Mouse (Mus musculus) midbrain, embryonic 14.5 days (tissue): ENCODE measurements around the gene Gm28044. TPM values are rescaled to one million over a fixed set of nuclear protein-coding genes. Genes with fewer than 3 reads are reported as not detected.
A peak's percentile ranks its signal among the peaks of the same experiment; 100 is the strongest.
"Not testable (repeated sequence)": the region's sequence is repeated elsewhere in the genome, so short reads cannot be mapped to it uniquely, and the experiment has no call there.

Experiments
- ATAC-seq: fragments of 200-750 bp; cut with Nextera tagmentation; 2 replicates; pipeline ENCODE4 v1.8.0; 2017; ENCODE audit warnings: moderate number of reproducible peaks, moderate library complexity; ENCODE audit not compliant: low FRiP score, low TSS enrichment
- DNase-seq: peaks from one replicate; pipeline ENCODE4 v3.0.0-alpha.2; 2015
- H3K27ac ChIP-seq: fragments of 300-500 bp; sonication (generic); replicated peaks from 2 replicates; pipeline ENCODE4 v1.5.1; 2014; ENCODE audit warnings: mild to moderate bottlenecking, low read depth, low read length, moderate library complexity
- H3K27me3 ChIP-seq: fragments of 300-500 bp; sonication (generic); 2 replicates; pipeline ENCODE4 v1.6.1; 2014; ENCODE audit warnings: low read length, control low read depth, mixed read lengths; ENCODE audit not compliant: control insufficient read depth, insufficient read depth
- H3K36me3 ChIP-seq: fragments of 300-500 bp; sonication (generic); 2 replicates; pipeline ENCODE4 v1.6.1; 2014; ENCODE audit warnings: low read length, control low read depth; ENCODE audit not compliant: control insufficient read depth, insufficient read depth
- H3K4me1 ChIP-seq: fragments of 300-500 bp; sonication (generic); 2 replicates; pipeline ENCODE4 v1.6.1; 2014; ENCODE audit warnings: mild to moderate bottlenecking, antibody characterized with exemption, low read length, control low read depth; ENCODE audit not compliant: control insufficient read depth, insufficient read depth
- H3K4me2 ChIP-seq: fragments of 300-500 bp; sonication (generic); 2 replicates; pipeline ENCODE4 v1.6.1; 2014; ENCODE audit warnings: mild to moderate bottlenecking, low read length, moderate library complexity
- H3K4me3 ChIP-seq: fragments of 300-500 bp; sonication (generic); replicated peaks from 2 replicates; pipeline ENCODE4 v1.5.1; 2014; ENCODE audit warnings: low read depth, low read length
- H3K9ac ChIP-seq: fragments of 300-500 bp; sonication (generic); replicated peaks from 2 replicates; pipeline ENCODE4 v1.6.1; 2014; ENCODE audit warnings: mild to moderate bottlenecking, low read length, moderate library complexity
- H3K9me3 ChIP-seq: fragments of 300-500 bp; sonication (generic); 2 replicates; pipeline ENCODE4 v1.6.1; 2016; ENCODE audit warnings: low read length, control low read depth, mixed read lengths; ENCODE audit not compliant: control insufficient read depth
- WGBS: fragments of 180-500 bp; shearing (Covaris S2); extraction: QIAGEN DNeasy Blood & Tissue Kit; methylation state at CpG from one replicate; pipeline ENCODE4 v1.1.7; 2014; 5-methylcytosine and 5-hydroxymethylcytosine counted together
- polyA plus RNA-seq: library from polyadenylated mRNA; unstranded; fragments of >200 nt; fragmentation: Nextera tagmentation; extraction: Ambion mirVana; gene quantifications from 2 replicates; pipeline ENCODE4 v1.2.1, GENCODE M21; 2014

Gm28044 gene
- polyA plus RNA-seq = not detected in 2 replicates

GRCm38 (mm10) chr13:67360131-67360744 lies at the start of gene Gm28044, which contains the start of gene Zfp953:
Gene Gm28044 (minus strand): TSS chr13:67360536.
Gene Zfp953 (minus strand): TSS chr13:67360605.
- H3K9ac ChIP-seq = peak within 1 kb of the TSS; percentile 57
- peak; percentile 94 for ATAC-seq
- no peaks in the 10 kb centered on the region for H3K27me3 ChIP-seq
- peak; percentile 96 for DNase-seq
- no peaks in the 10 kb centered on the region for H3K9me3 ChIP-seq
- peak within 1 kb of the TSS; percentile 66 for H3K4me3 ChIP-seq
- peak within 1 kb of the TSS; percentile 74 for H3K4me2 ChIP-seq
- WGBS = under 1% methylated on average over 15 of the region's 15 CpGs
- no peaks in the 10 kb centered on the region for H3K36me3 ChIP-seq
- H3K27ac ChIP-seq = no peak within 1 kb of the TSS
- no peaks in the 10 kb centered on the region for H3K4me1 ChIP-seq

DNA sequence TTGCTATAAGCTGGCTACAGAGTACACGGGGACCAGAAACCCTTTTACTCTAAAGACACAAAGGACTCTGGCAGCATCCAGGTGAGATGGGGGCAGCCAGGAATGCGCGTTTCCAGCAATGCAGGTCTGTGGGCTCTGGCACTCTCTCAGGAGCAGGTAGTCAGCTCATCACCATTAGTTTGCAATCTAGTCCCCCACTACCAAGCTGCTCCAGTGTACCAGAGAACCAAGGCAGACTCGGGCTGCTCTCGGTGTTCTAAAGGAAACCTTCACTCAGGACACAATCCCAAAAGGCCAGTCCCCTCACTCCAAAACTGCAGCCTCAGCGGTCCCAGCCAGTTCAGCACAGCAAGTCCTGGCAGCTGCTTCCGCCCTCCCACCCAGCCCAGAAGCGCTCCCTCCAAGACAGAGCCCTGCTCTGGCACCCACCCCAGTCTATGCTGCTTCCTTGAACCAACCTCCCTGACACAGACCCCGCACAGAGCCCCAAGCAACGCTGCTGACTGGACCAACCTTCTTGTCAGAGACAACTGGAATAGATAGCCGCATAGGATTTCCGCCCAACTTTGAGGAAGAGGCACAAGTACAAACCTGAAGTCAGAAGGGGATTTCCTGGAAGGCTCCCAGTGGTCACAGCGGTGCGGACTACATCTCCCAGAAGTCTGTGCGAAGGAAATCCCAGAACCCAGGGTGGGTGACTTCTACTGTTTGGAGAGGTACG lies 39.0 kb upstream of the Gm28044 start, which contains the start of gene Zfp429:
Zfp429 (minus strand) TSS at position 637 of the 721 bp plus-strand sequence.
- not testable (repeated sequence) for H3K9me3 ChIP-seq, H3K27me3 ChIP-seq, H3K4me1 ChIP-seq, H3K36me3 ChIP-seq, H3K27ac ChIP-seq
- Histone ChIP-seq H3K9ac (peak within 1 kb of the TSS; percentile 29; the same call in 1 of the 2 replicates), H3K4me2 (peak within 1 kb of the TSS; percentile 53), H3K4me3 (peak within 1 kb of the TSS; percentile 47)
- WGBS = 6% methylated on average over 14 of the region's 16 CpGs
- peak; percentile 92 for ATAC-seq
- peak; percentile 83 for DNase-seq

- 73% methylated on average over 3 of the region's 3 CpGs for WGBS
- not testable (repeated sequence) for H3K9ac ChIP-seq, H3K27me3 ChIP-seq, H3K9me3 ChIP-seq, H3K4me1 ChIP-seq, ATAC-seq, H3K4me2 ChIP-seq, H3K36me3 ChIP-seq, H3K4me3 ChIP-seq, H3K27ac ChIP-seq, DNase-seq
Measured at GRCm38 (mm10) chr13:67376255-67376654, 15.9 kb upstream of the Gm28044 start.

- not testable (repeated sequence) for H3K9me3 ChIP-seq, H3K27me3 ChIP-seq, H3K4me1 ChIP-seq, H3K27ac ChIP-seq, H3K36me3 ChIP-seq, H3K9ac ChIP-seq
- 25% methylated on average over 14 of the region's 15 CpGs for WGBS
- Histone ChIP-seq H3K4me3 (peak within 1 kb of the TSS; percentile 32), H3K4me2 (peak within 1 kb of the TSS; percentile 54)
- peak; percentile 70 for ATAC-seq
- DNase-seq = peak; percentile 72
Measured at GRCm38 (mm10) chr13:67375050-67375911, 14.9 kb upstream of the Gm28044 start, which contains the start of the genes Gm28041 and Zfp456. Gene Gm28041 (minus strand): TSS chr13:67375733. Gene Zfp456 (minus strand): TSS chr13:67375810.

- H3K9ac ChIP-seq = no peak overlapping the region
Measured at GRCm38 (mm10) chr13:67351854-67352253, 8.5 kb downstream of the Gm28044 start.

DNA sequence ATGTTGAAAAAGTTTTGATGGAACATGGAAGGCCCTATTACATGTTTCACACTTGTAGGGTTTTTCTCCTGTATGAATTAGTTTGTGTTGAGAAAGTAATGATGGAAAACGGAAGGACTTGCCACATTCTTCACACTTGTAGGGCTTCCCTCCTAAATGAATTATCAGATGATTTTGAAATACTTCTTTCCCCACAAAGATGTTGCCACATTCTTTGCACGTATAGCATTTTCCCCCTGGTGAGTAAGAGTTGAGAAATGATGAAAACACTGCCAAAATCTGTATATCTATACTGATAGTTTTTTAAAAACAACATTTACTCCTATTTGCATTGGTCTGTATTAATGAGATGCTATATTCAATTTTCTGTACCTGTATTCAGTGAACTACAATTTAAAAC lies 16.9 kb downstream of the Gm28044 start:
- no peak overlapping the region for H3K9ac ChIP-seq
- no peak overlapping the region for H3K27ac ChIP-seq
- H3K4me3 ChIP-seq = no peak overlapping the region
- WGBS = 86% methylated on average over 2 of the region's 2 CpGs
- no peak for DNase-seq
- no peaks in the 10 kb centered on the region for H3K9me3 ChIP-seq
- no peaks in the 10 kb centered on the region for H3K27me3 ChIP-seq
- no peak overlapping the region for H3K4me2 ChIP-seq
- no peaks in the 10 kb centered on the region for H3K36me3 ChIP-seq
- no peak for ATAC-seq
- no peaks in the 10 kb centered on the region for H3K4me1 ChIP-seq

More at GRCm38 (mm10) chr13:67351854-67352253, 8.5 kb downstream of the Gm28044 start:
- ATAC-seq = no peak
- no peaks in the 10 kb centered on the region for H3K27me3 ChIP-seq
- no peaks in the 10 kb centered on the region for H3K9me3 ChIP-seq
- H3K36me3 ChIP-seq = no peaks in the 10 kb centered on the region
- no peak overlapping the region for H3K4me3 ChIP-seq
- H3K27ac ChIP-seq = no peak overlapping the region
- H3K4me1 ChIP-seq = no peaks in the 10 kb centered on the region
- H3K4me2 ChIP-seq = no peak overlapping the region
- DNase-seq = no peak

GRCm38 (mm10) chr13:67332877-67333276 lies 27.5 kb downstream of the Gm28044 start:
- 0 out of 2 replicates have a peak, but pooled peaks have one; percentile 28 for ATAC-seq
- peak overlapping the region; percentile 52 for H3K4me3 ChIP-seq
- H3K27me3 ChIP-seq = no peaks in the 10 kb centered on the region
- no peak overlapping the region; the same call in 1 of the 2 replicates for H3K9ac ChIP-seq
- DNase-seq = no peak
- no peak overlapping the region for H3K27ac ChIP-seq
- H3K4me2 ChIP-seq = peak overlapping the region; percentile 70
- H3K4me1 ChIP-seq = no peaks in the 10 kb centered on the region; the same call in 1 of the 2 replicates
- 66% methylated on average over 1 of the region's 1 CpGs for WGBS
- H3K9me3 ChIP-seq = no peaks in the 10 kb centered on the region; the same call in 1 of the 2 replicates
- no peaks in the 10 kb centered on the region for H3K36me3 ChIP-seq

GRCm38 (mm10) chr13:67332019-67332724 lies 28.2 kb downstream of the Gm28044 start, which contains the start of gene Zfp595:
Gene Zfp595 (minus strand): TSS chr13:67332570.
- ATAC-seq (peak; percentile 90), DNase-seq (peak; percentile 89)
- no peaks in the 10 kb centered on the region; the same call in 1 of the 2 replicates for H3K9me3 ChIP-seq
- H3K4me3 ChIP-seq = peak within 1 kb of the TSS; percentile 52
- H3K36me3 ChIP-seq = no peaks in the 10 kb centered on the region
- peak within 1 kb of the TSS; percentile 54 for H3K9ac ChIP-seq
- WGBS = 17% methylated on average over 17 of the region's 17 CpGs
- H3K4me1 ChIP-seq = no peaks in the 10 kb centered on the region; the same call in 1 of the 2 replicates
- H3K27ac ChIP-seq = no peak within 1 kb of the TSS
- no peaks in the 10 kb centered on the region for H3K27me3 ChIP-seq
- H3K4me2 ChIP-seq = peak within 1 kb of the TSS; percentile 70
